Mouse (Mus musculus): Measurements from ENCODE around the gene Trpm6. TPM values are rescaled to one million over a fixed set of nuclear protein-coding genes. Genes with fewer than 3 reads are reported as not detected.

The Trpm6 gene
- polyA plus RNA-seq, 1 experiment from 2014 or later, result 0.07 TPM

DNA sequence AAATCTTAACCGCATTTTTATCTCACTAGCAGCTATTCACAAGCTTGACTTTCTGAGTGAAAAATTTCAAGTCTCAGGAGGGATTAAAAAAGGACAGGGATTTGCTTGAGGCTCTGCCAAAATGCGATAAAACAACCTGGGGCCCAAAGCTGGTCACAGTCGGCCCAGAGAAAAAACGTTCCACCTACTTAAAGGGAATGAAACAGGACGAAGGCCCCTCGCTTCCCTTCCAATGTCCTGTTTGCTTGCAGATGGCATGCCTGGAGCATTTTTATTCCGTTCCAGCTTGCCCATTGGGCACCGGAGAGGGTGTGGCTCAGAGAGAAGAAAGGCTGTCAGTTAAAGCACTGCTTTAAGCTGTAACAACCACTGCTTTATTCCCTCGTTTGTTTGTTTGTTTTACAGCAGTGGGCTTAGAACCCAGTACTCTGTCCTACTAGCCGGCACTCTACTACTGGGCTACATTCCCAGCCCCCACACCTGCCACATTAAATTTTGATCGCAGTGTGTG, 139.4 kb downstream of the Trpm6 start:
- Histone ChIP-seq H3K27ac (ENCODE audit: low read depth, low read length) (no peak overlapping the region), H3K36me3 (ENCODE audit: control insufficient read depth, insufficient read depth, low read length) (no peaks in the 10 kb centered on the region), H3K4me2 (peak overlapping the region; percentile 59), H3K9ac (ENCODE audit: low read depth, low read length) (no peak overlapping the region), H3K27me3 (ENCODE audit: control insufficient read depth, insufficient read depth, low read length) (no peaks in the 10 kb centered on the region), H3K4me3 (ENCODE audit: low read depth, low read length) (peak overlapping the region; percentile 27), H3K4me1 (ENCODE audit: control insufficient read depth, insufficient read depth, low read length) (peaks cover 3% of the 10 kb centered on the region; the same call in 1 of the 2 replicates), H3K9me3 (replicated peaks; ENCODE audit: control insufficient read depth, low read length) (no peaks in the 10 kb centered on the region)
- no peak for ATAC-seq (replicated peaks; ENCODE audit: insufficient number of reproducible peaks, low FRiP score, low TSS enrichment)
- WGBS (ENCODE audit: insufficient replicate concordance), result 16% methylated on average over 11 of the region's 11 CpGs

- peaks cover 3% of the 10 kb centered on the region; the same call in 1 of the 2 replicates for H3K4me1 ChIP-seq (ENCODE audit: control insufficient read depth, insufficient read depth, low read length)
- H3K36me3 ChIP-seq (ENCODE audit: control insufficient read depth, insufficient read depth, low read length), result no peaks in the 10 kb centered on the region
- WGBS (ENCODE audit: insufficient replicate concordance), result 93% methylated on average over 1 of the region's 1 CpGs
- H3K27ac ChIP-seq (ENCODE audit: low read depth, low read length), result no peak overlapping the region
- H3K27me3 ChIP-seq (ENCODE audit: control insufficient read depth, insufficient read depth, low read length), result no peaks in the 10 kb centered on the region
- H3K9me3 ChIP-seq (replicated peaks; ENCODE audit: control insufficient read depth, low read length), result no peaks in the 10 kb centered on the region
- no peak for ATAC-seq (replicated peaks; ENCODE audit: insufficient number of reproducible peaks, low FRiP score, low TSS enrichment)
- H3K4me2 ChIP-seq, result peak overlapping the region; percentile 59; the same call in 1 of the 2 replicates
- no peak overlapping the region for H3K4me3 ChIP-seq (ENCODE audit: low read depth, low read length)
- H3K9ac ChIP-seq (ENCODE audit: low read depth, low read length), result no peak overlapping the region
Measured at GRCm38 (mm10) chr19:18889632-18890031, 139.8 kb downstream of the Trpm6 start.

DNA sequence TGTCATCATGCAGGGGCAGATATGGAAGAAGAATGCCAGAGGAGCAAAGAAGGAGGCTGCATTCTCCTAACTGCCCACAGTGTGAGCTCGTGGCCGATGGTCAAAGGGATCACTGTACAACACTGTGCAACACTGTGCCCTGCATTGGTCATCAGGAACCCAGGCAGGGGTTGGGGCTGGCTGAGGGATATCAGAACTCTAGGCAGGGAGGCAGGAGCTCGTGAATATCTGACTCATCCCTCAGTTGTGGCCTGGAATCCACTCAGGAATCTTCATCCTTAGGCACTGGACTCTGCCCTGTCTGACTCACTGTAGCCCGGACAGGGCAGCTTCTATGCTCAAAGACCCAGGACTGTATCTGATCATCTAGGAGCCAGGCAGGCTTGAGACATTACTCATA, 140.4 kb downstream of the Trpm6 start:
- Histone ChIP-seq H3K4me3 (ENCODE audit: low read depth, low read length) (no peak overlapping the region), H3K4me1 (ENCODE audit: control insufficient read depth, insufficient read depth, low read length) (peaks cover 3% of the 10 kb centered on the region; the same call in 1 of the 2 replicates), H3K9me3 (replicated peaks; ENCODE audit: control insufficient read depth, low read length) (no peaks in the 10 kb centered on the region), H3K27me3 (ENCODE audit: control insufficient read depth, insufficient read depth, low read length) (no peaks in the 10 kb centered on the region), H3K4me2 (no peak overlapping the region), H3K36me3 (ENCODE audit: control insufficient read depth, insufficient read depth, low read length) (no peaks in the 10 kb centered on the region), H3K9ac (ENCODE audit: low read depth, low read length) (no peak overlapping the region), H3K27ac (ENCODE audit: low read depth, low read length) (no peak overlapping the region)
- 55% methylated on average over 4 of the region's 4 CpGs for WGBS (ENCODE audit: insufficient replicate concordance)
- ATAC-seq (replicated peaks; ENCODE audit: insufficient number of reproducible peaks, low FRiP score, low TSS enrichment), result no peak

- no peaks in the 10 kb centered on the region for H3K4me1 ChIP-seq (ENCODE audit: control insufficient read depth, insufficient read depth, low read length)
- no peak overlapping the region for H3K27ac ChIP-seq (ENCODE audit: low read depth, low read length)
- no peaks in the 10 kb centered on the region; the same call in 1 of the 2 replicates for H3K9me3 ChIP-seq (replicated peaks; ENCODE audit: control insufficient read depth, low read length)
- H3K27me3 ChIP-seq (ENCODE audit: control insufficient read depth, insufficient read depth, low read length), result no peaks in the 10 kb centered on the region
- no peak for ATAC-seq (replicated peaks; ENCODE audit: insufficient number of reproducible peaks, low FRiP score, low TSS enrichment)
- no peaks in the 10 kb centered on the region for H3K36me3 ChIP-seq (ENCODE audit: control insufficient read depth, insufficient read depth, low read length)
- no peak overlapping the region for H3K9ac ChIP-seq (ENCODE audit: low read depth, low read length)
- no peak overlapping the region for H3K4me2 ChIP-seq
- no peak overlapping the region for H3K4me3 ChIP-seq (ENCODE audit: low read depth, low read length)
Measured at GRCm38 (mm10) chr19:18898238-18898637, 148.5 kb downstream of the Trpm6 start.

GRCm38 (mm10) chr19:18902041-18902693, 152.4 kb downstream of the Trpm6 start:
- no peak overlapping the region for H3K4me2 ChIP-seq
- H3K27me3 ChIP-seq (ENCODE audit: control insufficient read depth, insufficient read depth, low read length), result no peaks in the 10 kb centered on the region
- H3K9ac ChIP-seq (ENCODE audit: low read depth, low read length), result no peak overlapping the region
- no peak overlapping the region for H3K4me3 ChIP-seq (ENCODE audit: low read depth, low read length)
- 79% methylated on average over 15 of the region's 15 CpGs for WGBS (ENCODE audit: insufficient replicate concordance)
- no peak overlapping the region for H3K27ac ChIP-seq (ENCODE audit: low read depth, low read length)
- no peak for ATAC-seq (replicated peaks; ENCODE audit: insufficient number of reproducible peaks, low FRiP score, low TSS enrichment)
- no peaks in the 10 kb centered on the region; the same call in 1 of the 2 replicates for H3K9me3 ChIP-seq (replicated peaks; ENCODE audit: control insufficient read depth, low read length)
- H3K36me3 ChIP-seq (ENCODE audit: control insufficient read depth, insufficient read depth, low read length), result no peaks in the 10 kb centered on the region
- H3K4me1 ChIP-seq (ENCODE audit: control insufficient read depth, insufficient read depth, low read length), result no peaks in the 10 kb centered on the region

DNA sequence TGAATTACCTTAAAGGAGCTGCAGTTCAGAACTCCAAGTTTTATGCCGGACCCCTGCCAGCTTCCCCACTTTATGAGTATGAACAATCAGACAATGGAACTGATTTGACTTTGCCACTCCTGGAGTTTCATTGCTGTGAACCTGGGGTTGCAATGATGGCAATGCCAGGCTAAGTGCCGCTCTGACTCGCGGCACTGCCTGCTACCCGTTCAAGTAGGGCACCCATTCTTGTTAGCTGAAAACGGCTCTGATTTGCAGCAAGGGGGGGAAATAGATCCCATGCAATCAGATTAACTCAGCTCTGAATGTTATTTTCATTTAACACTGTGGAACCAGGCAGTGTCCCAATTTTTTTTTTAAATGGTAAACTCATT, 152.9 kb downstream of the Trpm6 start:
- Histone ChIP-seq H3K36me3 (ENCODE audit: control insufficient read depth, insufficient read depth, low read length) (no peaks in the 10 kb centered on the region), H3K9me3 (replicated peaks; ENCODE audit: control insufficient read depth, low read length) (no peaks in the 10 kb centered on the region; the same call in 1 of the 2 replicates), H3K4me3 (ENCODE audit: low read depth, low read length) (no peak overlapping the region), H3K27me3 (ENCODE audit: control insufficient read depth, insufficient read depth, low read length) (no peaks in the 10 kb centered on the region), H3K27ac (ENCODE audit: low read depth, low read length) (no peak overlapping the region), H3K9ac (ENCODE audit: low read depth, low read length) (no peak overlapping the region), H3K4me2 (no peak overlapping the region), H3K4me1 (ENCODE audit: control insufficient read depth, insufficient read depth, low read length) (no peaks in the 10 kb centered on the region)
- WGBS (ENCODE audit: insufficient replicate concordance), result 78% methylated on average over 6 of the region's 6 CpGs
- ATAC-seq (replicated peaks; ENCODE audit: insufficient number of reproducible peaks, low FRiP score, low TSS enrichment), result no peak

- Histone ChIP-seq H3K9ac (ENCODE audit: low read depth, low read length) (no peak overlapping the region), H3K4me1 (ENCODE audit: control insufficient read depth, insufficient read depth, low read length) (no peaks in the 10 kb centered on the region), H3K4me2 (no peak overlapping the region), H3K4me3 (ENCODE audit: low read depth, low read length) (no peak overlapping the region), H3K27ac (ENCODE audit: low read depth, low read length) (no peak overlapping the region), H3K36me3 (ENCODE audit: control insufficient read depth, insufficient read depth, low read length) (no peaks in the 10 kb centered on the region), H3K9me3 (replicated peaks; ENCODE audit: control insufficient read depth, low read length) (no peaks in the 10 kb centered on the region; the same call in 1 of the 2 replicates), H3K27me3 (ENCODE audit: control insufficient read depth, insufficient read depth, low read length) (no peaks in the 10 kb centered on the region)
- WGBS (ENCODE audit: insufficient replicate concordance), result 65% methylated on average over 3 of the region's 3 CpGs
- ATAC-seq (replicated peaks; ENCODE audit: insufficient number of reproducible peaks, low FRiP score, low TSS enrichment), result no peak
Measured at GRCm38 (mm10) chr19:18905511-18905910, 155.7 kb downstream of the Trpm6 start.

- no peak for ATAC-seq (replicated peaks; ENCODE audit: insufficient number of reproducible peaks, low FRiP score, low TSS enrichment)
- no peaks in the 10 kb centered on the region for H3K36me3 ChIP-seq (ENCODE audit: control insufficient read depth, insufficient read depth, low read length)
- no peaks in the 10 kb centered on the region for H3K27me3 ChIP-seq (ENCODE audit: control insufficient read depth, insufficient read depth, low read length)
- H3K9me3 ChIP-seq (replicated peaks; ENCODE audit: control insufficient read depth, low read length), result no peaks in the 10 kb centered on the region
- H3K9ac ChIP-seq (ENCODE audit: low read depth, low read length), result no peak overlapping the region
- H3K4me1 ChIP-seq (ENCODE audit: control insufficient read depth, insufficient read depth, low read length), result no peaks in the 10 kb centered on the region
- no peak overlapping the region for H3K4me2 ChIP-seq
- no peak overlapping the region for H3K4me3 ChIP-seq (ENCODE audit: low read depth, low read length)
- H3K27ac ChIP-seq (ENCODE audit: low read depth, low read length), result no peak overlapping the region
- 70% methylated on average over 3 of the region's 3 CpGs for WGBS (ENCODE audit: insufficient replicate concordance)
Measured at GRCm38 (mm10) chr19:18909641-18910040, 159.9 kb downstream of the Trpm6 start.

DNA sequence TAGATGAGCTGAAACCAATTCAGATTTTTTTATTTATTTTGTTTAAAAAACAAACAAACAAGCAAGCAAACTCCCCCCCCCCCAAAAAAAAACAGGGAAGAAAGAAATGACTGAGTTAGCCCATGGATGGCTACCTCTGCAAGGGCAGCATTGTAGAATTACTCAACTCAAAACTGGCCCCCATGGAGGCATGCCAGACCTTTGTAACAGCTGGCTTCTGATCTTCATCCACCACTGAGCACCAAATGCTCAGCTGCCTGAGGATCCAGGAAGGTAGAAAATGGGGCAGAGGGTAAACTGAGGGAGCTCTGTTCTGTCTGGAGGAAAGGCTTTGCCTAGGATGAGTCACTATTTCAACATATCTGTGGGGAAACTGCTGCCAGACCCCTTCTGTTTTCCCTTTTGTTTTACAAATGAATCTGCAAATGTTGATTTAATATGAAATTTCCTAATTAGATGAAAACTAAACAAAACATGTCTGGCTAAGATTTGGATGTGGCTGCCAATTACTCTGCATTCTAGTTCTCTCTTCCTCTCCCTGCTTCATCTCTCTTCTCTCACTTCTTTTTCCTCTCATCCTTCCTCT, 162.1 kb downstream of the Trpm6 start:
- H3K27me3 ChIP-seq (ENCODE audit: control insufficient read depth, insufficient read depth, low read length), result no peaks in the 10 kb centered on the region
- no peak overlapping the region for H3K4me3 ChIP-seq (ENCODE audit: low read depth, low read length)
- H3K4me1 ChIP-seq (ENCODE audit: control insufficient read depth, insufficient read depth, low read length), result no peaks in the 10 kb centered on the region
- H3K9ac ChIP-seq (ENCODE audit: low read depth, low read length), result no peak overlapping the region
- H3K4me2 ChIP-seq, result no peak overlapping the region
- H3K36me3 ChIP-seq (ENCODE audit: control insufficient read depth, insufficient read depth, low read length), result no peaks in the 10 kb centered on the region
- H3K9me3 ChIP-seq (replicated peaks; ENCODE audit: control insufficient read depth, low read length), result no peaks in the 10 kb centered on the region
- no peak for ATAC-seq (replicated peaks; ENCODE audit: insufficient number of reproducible peaks, low FRiP score, low TSS enrichment)
- H3K27ac ChIP-seq (ENCODE audit: low read depth, low read length), result no peak overlapping the region

Measured in heart, embryonic 11.5 days (tissue).